Mouse (Mus musculus): ENCODE measurements around the gene Gm28778. TPM values are rescaled to one million over a fixed set of nuclear protein-coding genes. Genes with fewer than 3 reads are reported as not detected.

Gm28778 gene
- total and polyA plus RNA-seq, 3 experiments: 2.0 TPM; not detected in 2

DNA sequence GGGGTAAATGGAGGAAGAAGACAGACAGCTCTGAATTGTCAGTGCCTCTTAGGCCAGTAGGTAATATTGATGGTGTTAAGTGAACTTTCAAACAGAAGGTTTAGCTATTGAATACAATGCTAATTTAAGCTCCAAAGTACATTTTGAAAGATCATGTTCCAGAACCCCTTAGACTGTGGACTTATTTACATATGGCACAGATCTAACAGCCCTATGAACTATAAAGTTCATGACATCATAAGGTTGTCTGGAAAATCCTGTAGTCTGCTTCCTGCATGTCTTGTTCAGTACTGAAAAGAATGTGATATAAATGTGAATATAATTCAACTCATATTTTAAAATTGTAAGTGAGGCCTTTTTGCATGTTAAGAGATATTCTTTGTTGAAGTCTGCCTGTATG lies 62.1 kb downstream of the Gm28778 start:
- no peak for DNase-seq (ENCODE audit: low read depth, low spot score)

More for the DNA sequence above, 62.1 kb downstream of the Gm28778 start:
- no peaks in the 10 kb centered on the region for H3K36me3 ChIP-seq (ENCODE audit: control insufficient read depth in 1 of 2, insufficient read depth in 2 of 2, low read length in 2 of 2)
- no peak overlapping the region for H3K27ac ChIP-seq (ENCODE audit: control insufficient read depth, low read depth, low read length)
- H3K9me3 ChIP-seq (replicated peaks; ENCODE audit: insufficient read depth, low read length): no peaks in the 10 kb centered on the region
- H3K4me3 ChIP-seq (ENCODE audit: control insufficient read depth in 1 of 2, insufficient read depth in 1 of 2, low read depth in 2 of 2, low read length in 2 of 2): no peak overlapping the region
- peaks cover 4 to 6% of the 10 kb centered on the region in 2 experiments for H3K27me3 ChIP-seq (ENCODE audit: control insufficient read depth in 1 of 2, insufficient read depth in 2 of 2, low read length in 2 of 2)
- H3K9ac ChIP-seq (ENCODE audit: control insufficient read depth, low read depth, low read length, poor library complexity, severe bottlenecking): no peak overlapping the region
- H3K4me1 ChIP-seq (ENCODE audit: control insufficient read depth in 1 of 2, insufficient read depth in 2 of 2, low read length in 2 of 2): no peaks in the 10 kb centered on the region
- no peaks in the 10 kb centered on the region for H3K79me2 ChIP-seq (ENCODE audit: control insufficient read depth, insufficient read depth, low read length, poor library complexity)
- TF ChIP-seq CTCF (IDR thresholded peaks at IDR 0.05 in 2 of 3, conservative IDR thresholded peaks at IDR 0.05 in 1 of 3; ENCODE audit: control insufficient read depth in 1 of 3, insufficient read depth in 1 of 3, low read depth in 2 of 3, low read length in 3 of 3, poor library complexity in 1 of 3, severe bottlenecking in 1 of 3) (no peak), E2F4 (IDR thresholded peaks at IDR 0.05; ENCODE audit: borderline replicate concordance, low read depth, low read length) (no peak), ETS1 (IDR thresholded peaks at IDR 0.05; ENCODE audit: low read depth, low read length) (no peak), MYB (IDR thresholded peaks at IDR 0.05; ENCODE audit: low read depth, low read length) (no peak), SIN3A (IDR thresholded peaks at IDR 0.05; ENCODE audit: low read length) (no peak), UBTF (IDR thresholded peaks at IDR 0.05; ENCODE audit: borderline replicate concordance, insufficient read depth, low read depth, low read length) (no peak), KAT2A (conservative IDR thresholded peaks at IDR 0.05; ENCODE audit: low read depth, low read length) (no peak), JUND (IDR thresholded peaks at IDR 0.05; ENCODE audit: low read depth, low read length) (no peak), SMC3 (IDR thresholded peaks at IDR 0.05; ENCODE audit: low read depth, low read length) (no peak), MAFK (IDR thresholded peaks at IDR 0.05; ENCODE audit: borderline replicate concordance, low read depth, low read length) (no peak), USF1 (IDR thresholded peaks at IDR 0.05; ENCODE audit: low read depth, low read length) (no peak), EP300 (IDR thresholded peaks at IDR 0.05; ENCODE audit: low read depth in 1 of 2, low read length in 2 of 2) (no peak), GATA1 (IDR thresholded peaks at IDR 0.05; ENCODE audit: low read depth, low read length) (no peak), ZKSCAN1 (IDR thresholded peaks at IDR 0.05; ENCODE audit: low read depth, low read length) (no peak), ZMIZ1 (IDR thresholded peaks at IDR 0.05; ENCODE audit: low read depth, low read length) (no peak), ZC3H11A (IDR thresholded peaks at IDR 0.05; ENCODE audit: low read depth, low read length) (no peak), GABPA (IDR thresholded peaks at IDR 0.05; ENCODE audit: low read depth, low read length) (no peak), POLR2A (IDR thresholded peaks at IDR 0.05; ENCODE audit: control insufficient read depth in 1 of 2, insufficient read depth in 1 of 2, low read depth in 1 of 2, low read length in 2 of 2, poor library complexity in 1 of 2) (no peak), POLR2AphosphoS2 (IDR thresholded peaks at IDR 0.05; ENCODE audit: low read length) (no peak)

Other genes with a start within 250 kb of the Gm28778 start
- not detected in 2 replicates for gene Mstn, start 235.5 kb upstream of the Gm28778 start, total RNA-seq (2012; rRNA removed)
- gene Mstn, start 235.5 kb upstream of the Gm28778 start, polyA plus RNA-seq (2012; ENCODE audit: insufficient read depth in 1 of 2, insufficient read length in 2 of 2, low read depth in 1 of 2, low replicate concordance in 2 of 2, missing spikeins in 1 of 2): not detected
- not detected in 2 replicates for gene 1700019A02Rik, start 109.5 kb upstream of the Gm28778 start, total RNA-seq (2012; rRNA removed)
- gene 1700019A02Rik, start 109.5 kb upstream of the Gm28778 start, polyA plus RNA-seq (2012; ENCODE audit: insufficient read depth in 1 of 2, insufficient read length in 2 of 2, low read depth in 1 of 2, low replicate concordance in 2 of 2, missing spikeins in 1 of 2): not detected
- 13.4 and 13.9 TPM in 2 replicates for gene Pms1, start 93 bp upstream of the Gm28778 start, total RNA-seq (2012; rRNA removed)
- gene Pms1, start 93 bp upstream of the Gm28778 start, polyA plus RNA-seq (2012; ENCODE audit: insufficient read depth in 1 of 2, insufficient read length in 2 of 2, low read depth in 1 of 2, low replicate concordance in 2 of 2, missing spikeins in 1 of 2): 1 to 10 TPM in 1 of 2 experiments, not detected in 1; 9.5 TPM
- gene Ormdl1, start within 50 bp of the Gm28778 start, total RNA-seq (2012; rRNA removed): 26.0 and 31.0 TPM in 2 replicates
- 100 to 1,000 TPM in 1 of 2 experiments, 10 to 100 TPM in 1; 19.9 to 128 TPM for gene Ormdl1, start within 50 bp of the Gm28778 start, polyA plus RNA-seq (2012; ENCODE audit: insufficient read depth in 1 of 2, insufficient read length in 2 of 2, low read depth in 1 of 2, low replicate concordance in 2 of 2, missing spikeins in 1 of 2)
- 14.1 and 16.0 TPM in 2 replicates for gene Osgepl1, start 16.5 kb downstream of the Gm28778 start, total RNA-seq (2012; rRNA removed)
- 10 to 100 TPM in 1 of 2 experiments, not detected in 1; 14.5 TPM for gene Osgepl1, start 16.5 kb downstream of the Gm28778 start, polyA plus RNA-seq (2012; ENCODE audit: insufficient read depth in 1 of 2, insufficient read length in 2 of 2, low read depth in 1 of 2, low replicate concordance in 2 of 2, missing spikeins in 1 of 2)
- not detected in 2 replicates for gene Asdurf, start 55.5 kb downstream of the Gm28778 start, total RNA-seq (2012; rRNA removed)
- not detected for gene Asdurf, start 55.5 kb downstream of the Gm28778 start, polyA plus RNA-seq (2012; ENCODE audit: insufficient read depth in 1 of 2, insufficient read length in 2 of 2, low read depth in 1 of 2, low replicate concordance in 2 of 2, missing spikeins in 1 of 2)
- gene Gm28551, start 55.6 kb downstream of the Gm28778 start, total RNA-seq (2012; rRNA removed): not detected in 2 replicates
- under 1 TPM in 1 of 2 experiments, not detected in 1; 0.46 TPM for gene Gm28551, start 55.6 kb downstream of the Gm28778 start, polyA plus RNA-seq (2012; ENCODE audit: insufficient read depth in 1 of 2, insufficient read length in 2 of 2, low read depth in 1 of 2, low replicate concordance in 2 of 2, missing spikeins in 1 of 2)
- 62.2 and 64.5 TPM in 2 replicates for gene Asnsd1, start 55.6 kb downstream of the Gm28778 start, total RNA-seq (2012; rRNA removed)
- gene Asnsd1, start 55.6 kb downstream of the Gm28778 start, polyA plus RNA-seq (2012; ENCODE audit: insufficient read depth in 1 of 2, insufficient read length in 2 of 2, low read depth in 1 of 2, low replicate concordance in 2 of 2, missing spikeins in 1 of 2): 10 to 100 TPM in 1 of 2 experiments, not detected in 1; 79.7 TPM

Measured in MEL (cell line).